Mouse (Mus musculus) natural killer cell, adult 2 months (primary cell): ENCODE measurements around the gene Psmd9.

Experiments
- DNase-seq, 2 experiments: peaks; one replicate each; pipeline ENCODE4 v3.0.0; 2022; ENCODE audit warnings: low spot score in 2 of 2

Gene Psmd9

DNA sequence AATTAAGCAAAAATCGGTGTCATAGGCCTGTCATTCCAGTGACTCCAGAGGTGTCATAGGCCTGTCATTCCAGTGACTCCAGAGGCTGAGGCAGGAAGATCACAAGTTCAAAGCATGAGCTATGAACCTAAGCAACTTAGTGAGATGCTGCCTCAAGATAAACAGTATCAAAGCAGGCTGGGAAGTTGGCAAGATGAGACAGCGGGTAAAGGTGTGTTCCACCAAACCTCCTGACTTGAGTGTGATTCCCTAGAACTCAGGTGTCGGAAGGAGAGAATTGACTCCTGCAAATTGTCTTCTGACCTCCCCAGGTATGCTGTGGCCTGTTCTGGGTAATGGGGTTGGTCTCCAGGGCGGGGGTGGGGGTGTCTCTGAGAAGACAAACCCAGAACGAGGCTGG, at the start of gene Psmd9:
Psmd9 (plus strand) TSS at position 130 of the 400 bp plus-strand sequence.
- DNase-seq, result no peak

DNA sequence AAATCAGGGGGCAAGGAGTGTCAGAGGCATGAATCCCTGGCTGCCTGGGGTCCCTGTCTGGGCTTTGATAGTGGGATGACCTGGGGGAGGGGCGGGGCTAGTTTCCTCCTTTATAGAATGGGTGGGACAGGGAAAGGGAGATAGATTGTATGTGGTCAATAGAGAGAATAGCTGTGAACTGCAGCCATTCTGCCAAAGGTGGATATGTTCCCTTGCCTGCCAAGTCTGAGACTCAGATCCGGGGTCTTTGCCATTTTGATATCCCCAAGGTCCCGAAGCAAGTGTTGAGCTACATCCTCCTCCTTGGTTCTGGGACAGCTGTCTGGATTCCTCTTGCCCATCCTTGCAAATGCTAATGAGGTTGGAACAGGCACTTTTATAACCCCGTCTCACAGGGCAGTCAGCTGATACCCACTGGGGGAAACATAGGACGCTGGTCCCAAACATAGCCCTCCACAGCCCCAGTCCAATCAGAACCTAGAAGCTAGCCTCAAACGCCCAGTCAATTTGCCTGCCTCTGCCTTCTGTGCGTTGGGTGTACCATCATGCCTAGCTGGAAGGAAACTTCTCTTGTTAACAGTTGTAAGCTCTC, 48.5 kb upstream of the Psmd9 start:
- no peak for DNase-seq

DNA sequence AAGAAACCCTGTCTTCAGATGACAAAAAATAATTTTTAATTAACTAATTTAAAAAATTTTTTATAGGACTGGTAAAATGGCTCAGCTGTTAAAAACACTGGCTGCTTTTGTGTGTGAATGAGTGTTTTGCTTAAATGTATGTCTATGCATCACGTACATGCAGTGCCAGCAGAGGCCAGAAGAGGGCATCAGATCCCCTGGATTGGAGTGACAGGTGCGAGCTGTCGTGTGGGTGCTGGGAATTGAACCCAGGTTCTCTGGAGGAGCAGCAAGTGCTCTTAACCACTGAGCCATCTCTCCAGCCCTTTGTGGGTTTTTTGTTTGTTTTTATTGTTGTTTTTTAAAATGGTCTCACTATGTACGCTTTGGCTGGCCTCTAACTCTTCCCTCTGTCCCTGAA, 47.0 kb upstream of the Psmd9 start:
- peak; percentile 19 to 48 for DNase-seq

DNA sequence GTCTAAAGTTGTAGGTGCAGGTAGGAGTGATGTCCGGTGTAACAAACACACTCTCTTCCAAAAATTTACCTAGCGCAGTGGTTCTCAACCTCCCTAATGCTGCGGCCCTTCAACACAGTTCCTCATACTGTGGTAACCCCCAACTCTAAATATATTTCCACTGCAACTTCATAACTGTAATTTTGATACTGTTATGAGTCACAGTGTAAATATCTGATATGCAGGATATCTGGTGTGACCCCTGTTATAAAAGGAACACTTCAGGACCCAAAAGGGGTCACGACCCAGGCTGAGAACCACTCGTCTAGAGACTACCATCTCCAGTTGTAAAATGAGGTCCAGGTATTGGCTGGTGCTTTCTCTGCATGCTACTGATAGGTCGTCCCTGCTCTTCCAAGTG, 44.1 kb upstream of the Psmd9 start:
- no peak for DNase-seq

DNA sequence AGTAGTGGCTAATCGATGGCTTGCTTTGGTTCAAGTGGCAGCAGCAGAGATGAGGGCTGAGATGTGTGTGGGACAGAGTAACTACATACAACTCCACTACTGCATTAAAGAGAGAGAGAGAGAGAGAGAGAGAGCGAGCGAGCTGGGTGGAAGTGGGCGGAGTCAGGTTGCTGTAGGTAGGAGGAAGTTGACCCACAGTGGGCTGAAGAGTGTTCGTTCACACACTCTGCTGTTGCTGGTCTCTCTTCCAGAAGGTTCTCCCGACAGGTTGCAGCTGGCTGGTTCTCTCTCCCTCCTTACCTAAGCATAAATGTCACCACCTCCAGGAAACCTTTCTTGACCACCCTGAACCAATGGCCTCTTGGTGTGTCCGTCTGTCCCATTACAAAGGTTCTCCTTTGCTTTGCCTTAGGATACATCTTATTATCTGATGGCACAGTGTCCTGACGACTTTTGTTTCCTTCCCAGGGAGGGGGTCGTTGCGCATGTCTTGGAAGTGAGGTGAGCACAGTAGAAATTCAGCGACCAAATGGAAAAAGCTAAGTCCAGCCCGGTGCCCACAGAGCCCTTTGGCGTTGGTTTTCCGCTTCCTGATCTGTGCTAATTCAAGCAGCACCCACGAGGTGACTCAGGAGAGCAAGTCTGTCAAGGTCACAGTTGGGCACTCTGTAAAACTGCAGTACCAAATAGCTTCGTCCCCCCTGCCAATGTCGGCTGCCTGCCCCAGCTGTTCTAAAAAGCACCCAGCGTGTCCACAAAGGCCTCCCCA, 43.4 kb upstream of the Psmd9 start:
- peak; percentile 62 to 74 for DNase-seq

DNA sequence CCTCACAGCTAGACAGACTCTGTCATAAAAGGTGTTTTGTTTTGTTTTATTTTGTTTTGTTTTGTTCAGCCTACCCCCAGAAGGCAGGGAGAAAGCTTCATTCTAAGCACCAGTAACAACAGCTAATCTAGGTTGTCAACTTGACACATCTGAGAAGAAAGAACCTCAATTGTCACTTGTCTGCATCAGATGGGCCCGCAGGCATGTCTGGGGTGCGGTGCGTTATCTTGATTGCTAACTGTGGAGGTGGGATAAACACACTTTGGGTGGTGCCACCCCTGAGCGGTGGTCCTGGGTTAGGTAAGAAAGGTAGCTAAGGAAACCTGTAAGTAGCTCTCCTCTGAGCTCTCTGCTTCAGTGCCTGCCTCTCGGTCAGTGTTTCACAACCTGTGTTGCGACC, 42.2 kb upstream of the Psmd9 start:
- no peak for DNase-seq

DNA sequence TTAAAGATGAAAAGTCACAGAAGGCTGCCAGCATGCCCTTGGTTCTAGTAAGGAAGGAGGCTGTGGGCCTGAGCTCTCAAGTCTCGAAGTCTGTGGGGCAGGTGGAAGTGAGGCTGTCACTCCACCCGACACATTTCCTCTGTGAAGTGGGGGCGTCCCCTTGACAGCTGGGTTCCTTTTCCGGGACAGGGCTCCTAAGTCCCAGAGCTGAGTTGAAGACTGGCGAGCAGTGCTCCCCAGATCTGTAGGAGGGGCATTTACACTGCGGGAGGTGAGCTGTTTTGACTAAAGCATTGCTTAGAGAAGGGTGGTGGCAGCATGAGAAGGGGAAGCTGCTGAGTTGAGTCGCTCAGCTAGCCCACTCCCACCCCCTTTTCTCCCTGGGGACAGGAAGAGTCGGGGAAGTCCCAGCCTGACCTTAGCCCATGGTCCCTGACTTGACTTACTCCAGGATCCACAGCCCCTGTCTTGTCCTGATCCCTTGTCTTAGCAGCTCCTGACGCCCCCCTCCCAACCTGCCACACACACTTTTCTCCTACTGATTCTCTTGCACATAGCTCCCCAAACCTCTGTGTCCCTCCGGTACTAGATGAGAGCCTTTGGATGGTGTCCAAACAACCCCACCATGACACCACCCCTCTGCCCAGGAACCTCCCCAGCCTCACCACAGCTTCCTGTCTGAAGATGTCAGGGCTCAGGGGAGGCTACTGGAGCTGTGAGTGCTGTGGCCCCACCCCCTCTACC, 40.6 kb upstream of the Psmd9 start:
- DNase-seq, result peak; percentile 94

DNA sequence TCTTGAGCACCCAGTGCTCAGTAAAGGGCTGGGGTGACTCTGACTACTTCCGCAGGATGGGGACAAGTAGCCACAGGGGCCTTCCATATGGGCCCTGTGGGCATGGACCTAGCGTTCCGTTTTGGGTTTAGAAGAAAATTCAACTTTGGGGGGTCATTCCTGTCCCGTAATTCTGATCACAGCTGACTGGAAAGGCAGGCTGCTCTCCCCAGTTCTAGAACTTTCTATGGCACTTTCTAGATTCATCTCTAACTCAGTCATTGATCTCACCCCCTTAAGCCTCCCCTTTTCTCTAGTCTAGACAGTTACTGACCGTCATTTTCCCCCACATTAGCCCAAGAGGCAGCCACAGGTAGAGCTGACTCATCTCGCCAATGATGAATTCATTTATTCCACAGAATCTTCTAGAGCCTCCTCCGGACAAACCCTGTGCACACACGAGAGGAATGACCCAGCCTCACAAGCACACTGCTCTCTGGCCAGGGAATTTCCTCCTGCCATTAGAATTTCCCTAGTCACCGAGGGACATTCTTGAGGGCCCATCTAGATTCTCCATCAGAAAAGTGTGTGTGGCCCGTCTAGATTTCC, 39.9 kb upstream of the Psmd9 start:
- DNase-seq, result no peak

DNA sequence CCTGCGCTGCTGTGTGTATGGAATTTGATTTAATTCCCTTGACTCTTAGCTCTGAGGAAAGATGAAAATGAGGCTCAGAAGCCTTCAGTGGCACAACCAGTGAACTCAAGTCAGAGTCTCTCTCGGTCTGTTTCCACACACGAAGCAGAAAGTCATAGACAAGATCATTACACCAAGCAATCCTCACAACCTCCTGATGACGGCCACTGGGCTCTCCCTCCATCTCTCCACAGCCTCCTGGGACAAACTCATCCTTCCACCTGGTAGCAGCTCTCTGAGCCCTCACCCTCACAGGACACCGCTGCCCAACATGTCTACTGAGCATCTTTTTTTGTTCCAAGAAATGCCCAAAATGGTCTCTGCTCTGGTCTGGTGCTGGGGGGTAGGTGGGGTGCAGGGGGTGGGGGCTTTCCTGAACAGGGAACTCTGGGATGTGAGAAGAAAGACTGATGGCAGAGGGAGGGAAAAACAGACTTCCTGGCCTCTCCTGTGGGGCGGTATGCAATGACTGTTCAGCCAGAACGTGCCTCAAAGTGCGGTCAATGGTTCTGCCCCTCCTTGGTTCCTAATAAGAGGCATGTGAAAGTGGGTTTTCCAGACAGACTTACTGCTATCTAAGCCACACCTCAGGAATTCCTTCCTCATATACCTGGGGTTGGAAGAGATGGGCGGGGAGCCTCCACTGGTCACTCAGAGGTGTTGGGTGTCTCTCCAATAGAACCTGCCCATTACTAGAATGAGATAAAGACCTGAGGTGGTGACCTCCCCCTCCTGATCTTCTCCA, 39.0 kb upstream of the Psmd9 start:
- DNase-seq, result no peak

DNA sequence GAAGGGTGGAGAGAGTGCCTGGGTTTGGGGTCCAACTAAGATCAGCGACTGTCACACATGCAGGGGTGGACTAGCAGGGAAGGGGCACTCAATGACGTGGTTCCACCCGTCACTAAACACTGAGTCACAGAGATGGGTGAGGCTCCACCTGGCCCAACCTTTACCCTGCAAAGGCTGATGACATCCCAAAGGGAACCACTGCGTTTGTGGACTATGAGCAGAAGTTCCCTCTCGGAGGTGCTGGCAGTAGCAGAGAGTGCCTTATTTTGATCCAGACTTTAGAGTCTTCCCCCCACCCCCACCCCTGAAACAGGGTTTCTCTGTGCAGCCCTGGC, 38.4 kb upstream of the Psmd9 start:
- DNase-seq, result no peak

DNA sequence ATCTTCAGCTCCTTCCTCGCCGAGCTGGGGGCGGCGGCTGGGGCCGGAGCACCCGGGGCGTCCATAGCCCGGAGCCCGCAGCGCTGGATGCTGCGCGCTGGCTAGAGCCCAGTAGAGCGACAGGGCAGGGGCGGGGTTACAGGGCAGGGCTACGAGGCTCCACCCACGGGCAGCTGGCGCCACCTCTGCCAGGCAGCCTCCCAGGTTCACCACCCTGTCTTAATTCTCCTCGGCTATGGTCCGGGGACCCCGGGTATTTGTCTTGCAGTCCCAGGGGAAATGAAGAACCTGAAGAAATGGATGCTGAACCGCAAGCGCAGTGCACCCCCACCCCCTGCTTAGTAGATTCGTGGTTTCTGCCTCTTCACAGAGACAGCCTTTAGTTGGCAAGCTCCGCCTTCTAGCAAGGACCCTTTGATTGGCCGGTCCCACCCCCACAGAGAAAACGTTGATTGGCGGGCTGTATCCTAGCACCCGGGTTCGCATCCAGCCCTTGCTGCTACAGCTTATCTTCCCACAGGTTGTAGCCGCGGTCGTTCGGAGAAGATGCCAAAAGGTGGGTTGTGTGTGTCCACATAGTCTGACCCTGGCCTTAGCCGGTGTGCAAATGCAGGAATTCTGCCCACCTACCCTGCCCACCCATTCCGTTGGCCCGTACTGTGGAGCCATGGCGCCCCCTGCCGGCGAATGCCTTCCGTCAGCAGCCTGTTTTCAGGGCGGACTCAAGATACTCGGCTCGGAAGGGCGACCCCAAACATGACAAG, 36.7 kb upstream of the Psmd9 start, which contains the start of gene Rhof:
Rhof (minus strand) TSS at position 385 of the 764 bp plus-strand sequence.
- peak; percentile 90 to 93 for DNase-seq

DNA sequence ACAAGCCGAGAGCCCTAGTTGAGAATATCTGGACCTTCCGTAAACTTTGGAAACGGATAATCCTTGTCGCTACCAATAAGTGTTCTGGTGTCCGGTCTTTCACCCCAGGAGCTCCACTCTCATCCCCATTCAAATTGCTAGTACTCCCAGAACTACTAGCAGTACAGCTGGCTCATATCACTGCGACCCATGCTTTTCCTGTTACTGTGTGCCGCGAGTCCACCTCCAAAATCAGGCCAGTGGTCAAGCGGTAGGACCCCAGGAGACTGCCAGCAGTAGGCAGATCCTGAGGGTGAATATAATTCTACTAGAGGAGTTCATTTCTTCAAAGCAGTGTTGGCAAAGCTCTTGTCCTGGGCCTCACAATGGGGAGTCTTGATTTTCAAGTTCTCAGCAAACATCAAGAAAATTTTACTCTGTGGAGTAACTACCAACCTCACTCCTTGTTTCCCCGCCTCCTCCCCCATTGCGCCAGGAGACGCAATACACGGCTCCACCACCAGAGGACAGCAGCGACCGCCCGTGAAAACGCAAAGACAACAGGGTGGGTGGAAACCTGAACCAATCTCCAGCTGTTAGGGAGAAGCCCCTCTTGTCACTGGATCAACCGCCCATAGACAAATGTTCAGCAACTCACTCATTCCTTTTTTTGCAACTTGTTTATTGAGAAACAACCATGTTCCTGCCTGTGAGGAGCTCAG, 36.0 kb upstream of the Psmd9 start:
- peak; percentile 86 to 90 for DNase-seq

DNA sequence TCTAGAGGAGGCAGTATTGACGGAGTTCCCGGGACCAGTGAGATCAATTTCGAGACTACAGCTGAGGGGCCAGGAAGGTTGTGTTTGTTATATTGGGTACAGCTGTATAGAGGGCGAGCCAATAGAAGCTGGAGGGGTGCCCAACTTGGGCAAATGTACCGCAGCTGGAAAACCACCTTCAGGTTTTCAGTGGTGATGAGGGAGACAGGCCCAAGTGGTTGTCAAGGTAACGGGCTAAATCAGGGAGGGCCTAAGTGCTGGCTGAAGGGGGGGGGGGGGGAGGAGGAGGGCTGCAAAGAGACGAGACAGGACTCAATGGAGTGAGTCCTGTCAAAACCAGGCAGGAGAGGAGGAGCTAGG, 35.4 kb upstream of the Psmd9 start:
- DNase-seq, result no peak

DNA sequence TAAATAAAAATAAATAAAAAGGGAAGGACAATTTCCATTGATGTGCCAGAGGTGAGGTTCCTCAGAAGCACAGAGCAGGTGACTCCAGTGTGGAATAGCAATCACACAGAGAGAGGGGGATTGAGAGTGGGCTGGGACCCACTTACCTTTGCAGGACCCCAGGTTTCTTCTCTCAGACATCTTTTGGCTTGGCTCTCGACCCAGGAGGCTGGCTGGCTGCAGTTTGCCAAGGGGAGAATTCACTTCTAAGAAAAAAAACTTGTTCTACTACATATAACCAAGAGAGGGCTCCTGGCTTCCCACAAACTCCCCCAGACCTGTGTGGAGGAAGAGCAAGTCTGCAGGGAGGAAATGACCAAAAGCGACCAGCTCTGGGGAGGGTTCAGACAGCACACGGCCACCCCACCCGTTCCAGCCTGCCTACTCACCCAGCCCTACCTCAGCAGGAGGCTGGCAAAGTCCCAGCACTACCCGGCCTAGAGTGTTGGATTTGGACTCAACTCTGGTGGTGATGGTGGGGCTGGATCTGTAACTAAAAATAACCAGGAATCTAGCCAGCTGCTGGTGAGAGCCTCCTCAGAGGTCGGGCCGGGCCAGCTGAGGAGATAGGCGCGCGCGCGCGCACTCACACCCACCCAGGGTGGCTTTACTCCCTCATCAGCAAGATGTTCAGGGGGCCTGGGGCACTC, 34.9 kb upstream of the Psmd9 start:
- no peak for DNase-seq

DNA sequence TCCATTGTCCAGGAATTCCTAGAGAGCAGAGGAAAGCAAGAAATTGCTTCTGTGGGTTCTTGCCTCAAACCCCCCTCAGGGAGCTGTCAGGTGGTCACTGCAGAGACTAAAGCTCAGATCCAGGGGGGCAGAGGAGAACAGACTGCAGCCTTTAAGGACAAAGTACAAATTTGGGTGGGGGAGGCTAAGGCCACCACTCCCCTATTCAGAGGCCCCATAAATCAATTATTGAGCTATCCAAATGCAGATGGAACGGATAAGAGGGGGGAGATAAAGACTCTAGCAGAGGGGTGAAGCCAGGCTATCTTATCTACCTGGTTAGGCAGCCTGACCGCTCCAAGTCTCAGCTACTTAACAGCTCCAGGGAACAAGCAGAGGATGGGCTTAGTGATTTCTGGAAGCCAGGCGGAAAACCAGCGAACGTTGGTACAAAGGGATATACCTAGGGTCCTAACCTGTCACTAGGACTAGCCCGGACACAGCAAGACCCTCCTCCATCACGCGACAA, 34.3 kb upstream of the Psmd9 start:
- DNase-seq, result no peak

DNA sequence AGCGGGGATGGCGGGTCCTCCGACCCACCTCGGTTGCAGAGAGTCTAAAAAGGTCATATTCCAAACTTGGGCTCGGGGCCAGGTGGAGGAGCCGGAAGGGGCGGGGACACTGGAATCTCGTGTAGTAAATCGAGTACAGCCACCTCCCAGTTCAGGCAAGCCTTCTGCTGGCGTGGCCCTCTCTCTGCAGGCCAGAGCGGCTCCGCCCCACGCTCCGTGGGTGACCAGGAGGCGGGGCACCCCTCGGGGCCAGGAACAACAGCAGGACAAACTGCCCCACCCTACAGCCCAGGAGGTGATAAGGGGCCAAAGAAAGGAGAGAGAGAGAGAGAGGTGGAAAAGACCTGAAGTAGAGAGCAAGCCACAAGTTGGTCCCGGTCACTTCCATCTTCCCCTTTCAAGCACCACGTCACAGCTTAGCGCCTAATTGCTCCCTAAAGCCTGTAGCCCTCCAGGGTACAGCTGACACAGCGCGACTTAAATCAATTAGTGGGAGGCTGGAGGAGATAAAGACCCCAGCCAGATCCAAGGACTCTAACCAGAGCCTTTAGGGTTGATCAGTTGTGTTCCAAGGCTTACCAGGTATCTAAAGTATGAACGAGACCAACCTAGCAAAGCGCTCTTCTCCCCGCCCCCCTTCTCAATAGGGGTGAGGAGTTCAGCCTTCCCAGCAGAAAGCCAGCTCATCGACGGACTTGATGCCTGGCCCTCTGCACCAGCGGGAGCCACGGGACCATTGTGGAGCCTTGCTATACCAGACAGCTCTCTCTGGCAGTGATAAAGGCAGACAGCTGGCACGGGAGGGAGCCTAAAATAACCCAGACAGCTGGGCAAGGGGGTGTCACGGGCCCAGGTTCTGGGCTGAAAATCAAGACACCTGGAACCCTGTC, 33.5 kb upstream of the Psmd9 start:
- no peak for DNase-seq

DNA sequence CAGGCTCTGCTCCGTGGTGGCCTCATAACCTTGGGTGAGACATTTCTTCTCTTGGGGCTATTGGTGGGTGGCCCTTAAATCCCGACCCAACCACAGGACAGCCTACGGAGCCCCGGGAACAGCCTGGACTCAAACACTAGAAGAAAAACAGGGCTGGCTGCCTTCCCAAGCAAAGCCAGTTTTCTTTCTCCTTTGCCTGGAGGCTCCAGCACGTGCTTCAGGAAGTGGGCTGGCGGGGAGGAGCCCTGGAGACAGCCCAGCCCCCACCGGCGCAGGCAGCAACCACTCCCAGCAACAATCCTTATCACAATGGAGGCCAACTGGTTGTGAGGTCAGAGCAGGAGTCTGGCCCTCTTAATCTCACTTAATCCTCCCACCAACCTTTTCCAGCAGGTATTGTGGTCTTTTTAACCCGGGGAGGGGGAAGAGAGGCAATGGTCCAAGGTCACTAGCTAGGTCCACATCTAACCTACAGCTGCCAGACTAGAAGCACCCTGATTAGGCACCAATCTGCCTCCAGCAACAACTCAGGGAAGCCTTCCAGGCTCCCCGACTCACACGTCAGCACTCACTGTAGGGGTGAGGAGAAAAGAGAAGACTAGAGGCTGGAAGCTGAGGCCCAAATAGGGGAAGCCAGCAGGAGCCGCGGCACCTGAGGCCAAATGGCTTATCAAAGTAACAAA, 32.7 kb upstream of the Psmd9 start:
- DNase-seq, result no peak
